Comparison of ENCODE assay signal across 8 mouse cellular contexts in the genomic region with DNA sequence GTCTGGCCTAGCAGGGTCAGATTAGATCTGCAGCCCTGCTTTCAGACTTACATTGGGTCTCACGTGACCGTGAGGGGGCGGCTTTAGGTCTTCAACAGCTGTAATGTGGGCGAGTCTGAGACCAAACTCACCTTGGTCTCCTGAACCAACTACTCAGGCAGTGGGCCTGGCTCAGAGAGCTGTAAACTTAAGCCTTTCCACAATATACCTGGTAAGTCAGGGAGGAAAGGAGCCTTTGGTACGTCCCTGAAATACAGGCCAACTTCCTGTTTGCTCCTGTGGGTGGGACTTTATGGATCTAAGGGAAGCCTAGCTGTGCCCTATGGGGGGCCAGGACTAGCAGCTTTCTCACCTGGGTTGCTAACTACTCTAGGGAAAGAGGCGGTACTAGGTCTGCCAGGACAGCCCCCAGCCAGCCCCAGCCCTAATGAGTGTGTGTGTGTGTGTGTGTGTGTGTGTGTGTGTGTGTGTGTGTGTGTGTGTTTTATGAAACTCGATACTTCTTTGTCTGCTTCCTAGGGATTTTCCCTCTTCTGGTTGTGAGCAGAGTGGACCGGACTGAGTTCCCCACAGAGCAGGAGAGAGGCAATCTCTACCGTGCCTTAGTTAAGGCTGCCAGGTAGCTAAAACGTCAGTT. TPM values are rescaled to one million over a fixed set of nuclear protein-coding genes. Genes with fewer than 3 reads are reported as not detected.
A peak's percentile ranks its signal among the peaks of the same experiment; 100 is the strongest.
DNase-seq lines count a peak whose midpoint lies in the region; ATAC-seq and TF ChIP-seq lines count a peak whose summit lies in the region.

Gene Lzts2, plus strand, starts transcription at position 80 of the 637 bp plus-strand sequence.

- H3K4me1 ChIP-seq in cerebellum, adult 2 months (ENCODE audit: control insufficient read depth, insufficient read depth, low read length): peaks cover 3% of the 10 kb centered on the region; the same call in 1 of the 2 replicates
- H3K4me1 ChIP-seq in hindbrain, embryonic 15.5 days (replicated peaks): peaks cover 50% of the 10 kb centered on the region
- H3K4me1 ChIP-seq in limb, embryonic 11.5 days (ENCODE audit: control insufficient read depth, insufficient read depth, low read length): peaks cover 38% of the 10 kb centered on the region

- no peaks in the 10 kb centered on the region for H3K27me3 ChIP-seq in cerebellum, adult 2 months (ENCODE audit: control insufficient read depth, insufficient read depth, low read length)
- no peaks in the 10 kb centered on the region for H3K27me3 ChIP-seq in hindbrain, embryonic 15.5 days
- no peaks in the 10 kb centered on the region for H3K27me3 ChIP-seq in limb, embryonic 11.5 days (ENCODE audit: control insufficient read depth, insufficient read depth, low read length)
- H3K27me3 ChIP-seq in myocyte (ENCODE audit: control insufficient read depth, insufficient read depth, insufficient read length): no peaks in the 10 kb centered on the region

- peak within 1 kb of the TSS; percentile 86 for H3K4me2 ChIP-seq in hindbrain, embryonic 15.5 days
- H3K4me2 ChIP-seq in limb, embryonic 11.5 days (ENCODE audit: low read depth, severe bottlenecking): peak within 1 kb of the TSS; percentile 95
- H3K4me2 ChIP-seq in myocyte (ENCODE audit: low read depth): peak within 1 kb of the TSS; percentile 88

- 28% methylated on average over 10 of the region's 10 CpGs for WGBS in cerebellum, adult 2 months
- WGBS in hindbrain, embryonic 15.5 days: 11% methylated on average over 10 of the region's 10 CpGs
- WGBS in limb, embryonic 11.5 days: 4% methylated on average over 10 of the region's 10 CpGs

- peaks cover 22% of the 10 kb centered on the region for H3K79me2 ChIP-seq in myocyte (ENCODE audit: control insufficient read depth, insufficient read depth)

- peak within 1 kb of the TSS; percentile 5; the same call in 1 of the 2 replicates for H3K9ac ChIP-seq in hindbrain, embryonic 15.5 days
- H3K9ac ChIP-seq in limb, embryonic 11.5 days (ENCODE audit: low read length): peak within 1 kb of the TSS; percentile 75

- ATAC-seq in cerebellum, adult (ENCODE audit: insufficient number of reproducible peaks, low FRiP score, low TSS enrichment): no peak
- ATAC-seq in hindbrain, embryonic 15.5 days (ENCODE audit: low FRiP score, low read depth): no peak
- peak; percentile 12; the same call in 1 of the 2 replicates for ATAC-seq in limb, embryonic 11.5 days (ENCODE audit: insufficient number of reproducible peaks, low FRiP score, low TSS enrichment, low read depth)

- H3K9me3 ChIP-seq in hindbrain, embryonic 15.5 days: no peaks in the 10 kb centered on the region
- no peaks in the 10 kb centered on the region for H3K9me3 ChIP-seq in limb, embryonic 11.5 days (ENCODE audit: control insufficient read depth, low read length)

- DNase-seq in cerebellum, adult 2 months: no peak
- DNase-seq in adrenal gland, adult 18-20 months (ENCODE audit: low spot score in 2 of 2): no peak
- peak; percentile 31 for DNase-seq in forelimb bud, embryonic 11.5 days (ENCODE audit: low read depth, low spot score)
- DNase-seq in limb, embryonic 11.5 days (ENCODE audit: low spot score): peak; percentile 69
- DNase-seq in cerebellum, postnatal 4 days (ENCODE audit: low spot score in 2 of 2): no peak

- H3ac ChIP-seq in myocyte (ENCODE audit: control insufficient read depth, insufficient read length): peak within 1 kb of the TSS; percentile 44

- peak within 1 kb of the TSS; percentile 90 for H3K4me3 ChIP-seq in cerebellum, adult 2 months (replicated peaks; ENCODE audit: insufficient read depth, low read depth, low read length)
- peak within 1 kb of the TSS; percentile 70 for H3K4me3 ChIP-seq in hindbrain, embryonic 15.5 days
- H3K4me3 ChIP-seq in limb, embryonic 11.5 days (ENCODE audit: low read depth, low read length): peak within 1 kb of the TSS; percentile 78
- H3K4me3 ChIP-seq in myocyte: peak within 1 kb of the TSS; percentile 87

- H3K27ac ChIP-seq in cerebellum, adult 2 months (ENCODE audit: insufficient read depth, low read length): peak within 1 kb of the TSS; percentile 100
- peak within 1 kb of the TSS; percentile 95 for H3K27ac ChIP-seq in hindbrain, embryonic 15.5 days (replicated peaks)
- peak within 1 kb of the TSS; percentile 92 for H3K27ac ChIP-seq in limb, embryonic 11.5 days (replicated peaks; ENCODE audit: low read depth, low read length)

- peaks cover 11% of the 10 kb centered on the region; the same call in 1 of the 2 replicates for H3K36me3 ChIP-seq in hindbrain, embryonic 15.5 days
- peaks cover 10% of the 10 kb centered on the region for H3K36me3 ChIP-seq in limb, embryonic 11.5 days (ENCODE audit: control insufficient read depth, insufficient read depth, low read length)
- no peaks in the 10 kb centered on the region for H3K36me3 ChIP-seq in myocyte (ENCODE audit: control insufficient read depth, insufficient read depth)

- no peak for TF ChIP-seq CTCF in cerebellum, adult 2 months (IDR thresholded peaks at IDR 0.05; ENCODE audit: borderline replicate concordance, insufficient read depth, low read depth, low read length)

- TF ChIP-seq POLR2A in cerebellum, adult 2 months (IDR thresholded peaks at IDR 0.05; ENCODE audit: borderline replicate concordance, insufficient read depth, low read length): no peak
- no peak for TF ChIP-seq POLR2A in myocyte (IDR thresholded peaks at IDR 0.05; ENCODE audit: insufficient read length, low read depth)

TF ChIP-seq in myocyte, 11 proteins besides CTCF, POLR2A, EP300 and RAD21:
- peak; percentile 55 for TF ChIP-seq USF1 (IDR thresholded peaks at IDR 0.05; ENCODE audit: low read depth)
- TF ChIP-seq E2F4 (IDR thresholded peaks at IDR 0.05; ENCODE audit: insufficient read depth): no peak

RNA-seq across cellular contexts. Expression of gene Lzts2, which starts in this region (rescaled TPM):
- 54.1 and 56.3 TPM in 2 replicates for polyA plus RNA-seq in cerebellum, adult 2 months (2012; rRNA removed)
- 10 to 100 TPM; 70.6 to 72.7 TPM for total RNA-seq in adrenal gland, adult 18-20 months (2021)
- 25.4 and 28.7 TPM in 2 replicates for polyA plus RNA-seq in hindbrain, embryonic 15.5 days (2015; fragmentation: Nextera tagmentation; extraction: Ambion mirVana)
- polyA plus RNA-seq in limb, embryonic 11.5 days (2014; fragmentation: Nextera tagmentation; extraction: Ambion mirVana): 64.4 and 71.7 TPM in 2 replicates
- 66.1 TPM for polyA plus RNA-seq in myocyte (2012; fragmentation: generic; extraction: Trizol)

Comparison
In these comparisons a context has a peak if more than half of its experiments do, and no peak if none do; other contexts are left out.
1. DNase-seq: peak in forelimb bud, embryonic 11.5 days (single experiment) and limb, embryonic 11.5 days (single experiment); none in cerebellum, adult 2 months (0 of 2), adrenal gland, adult 18-20 months (0 of 2) and cerebellum, postnatal 4 days (0 of 2).
2. Peak in every context shown above with its lines, with median percentiles within 50 percentile points of each other: H3K27ac ChIP-seq, H3K4me3 ChIP-seq and H3K4me2 ChIP-seq.